Mouse (Mus musculus) E14TG2a.4 (cell line): ENCODE measurements around the gene Tial1.

Source experiments
- CTCF ChIP-seq: conservative IDR thresholded peaks from 2 replicates; pipeline ENCODE4 v1.5.1; 2014; ENCODE audit warnings: low read length
- NANOG ChIP-seq: IDR thresholded peaks from 2 replicates; pipeline ENCODE4 v1.6.1; 2014; ENCODE audit warnings: borderline replicate concordance, low read length, mixed read lengths

GRCm38 (mm10) chr7:128458011-128458410, 3.5 kb downstream of the Tial1 start:
- TF ChIP-seq CTCF: no peak
- no peak for TF ChIP-seq NANOG
